Mouse (Mus musculus) G1E (cell line): ENCODE measurements around the gene Igf2bp2. TPM values are rescaled to one million over a fixed set of nuclear protein-coding genes. Genes with fewer than 3 reads are reported as not detected.

ENCODE experiments used
- ATAC-seq: 2 replicates; pipeline ENCODE4 v1.8.0; 2016; ENCODE audit warnings: mild to moderate bottlenecking; ENCODE audit not compliant: insufficient number of reproducible peaks, poor library complexity, low FRiP score, severe bottlenecking; ENCODE audit errors: extremely low read depth
- DNase-seq: peaks from one replicate; pipeline ENCODE4 v3.0.0; 2012; ENCODE audit warnings: low spot score
- H3K27me3 ChIP-seq: 2 replicates; pipeline ENCODE4 v1.6.1; 2012; ENCODE audit warnings: mild to moderate bottlenecking, low read length, inconsistent platforms; ENCODE audit not compliant: insufficient read depth
- H3K36me3 ChIP-seq: replicated peaks from 2 replicates; pipeline ENCODE3; 2012; ENCODE audit warnings: mild to moderate bottlenecking, inconsistent platforms
- H3K4me1 ChIP-seq: 2 replicates; pipeline ENCODE4 v1.6.1; 2012; ENCODE audit warnings: low read depth, low read length, inconsistent platforms, mixed read lengths; ENCODE audit not compliant: insufficient read depth
- H3K4me3 ChIP-seq: 2 replicates; pipeline ENCODE4 v1.5.1; 2012; ENCODE audit warnings: low read depth, mild to moderate bottlenecking, inconsistent platforms, low read length, moderate library complexity, mixed read lengths
- H3K9me3 ChIP-seq: replicated peaks from 2 replicates; pipeline ENCODE4 v1.6.1; 2012; ENCODE audit warnings: inconsistent platforms
- CTCF ChIP-seq: IDR thresholded peaks from 2 replicates; pipeline ENCODE4 v1.5.1; 2012; ENCODE audit warnings: low read depth, low read length, inconsistent platforms, mixed read lengths
- GATA1 ChIP-seq: IDR thresholded peaks from 2 replicates; pipeline ENCODE4 v1.6.1; 2012; ENCODE audit warnings: borderline replicate concordance, low read length, inconsistent platforms, mixed read lengths
- GATA2 ChIP-seq: IDR thresholded peaks from 2 replicates; pipeline ENCODE4 v1.6.1; 2012; ENCODE audit warnings: low read depth, low read length, inconsistent platforms, borderline replicate concordance
- POLR2AphosphoS5 ChIP-seq: IDR thresholded peaks from 2 replicates; pipeline ENCODE4 v1.6.1; 2012; ENCODE audit warnings: low read depth, low read length, inconsistent platforms; ENCODE audit not compliant: insufficient replicate concordance
- TAL1 ChIP-seq: conservative IDR thresholded peaks from 2 replicates; pipeline ENCODE4 v1.6.1; 2012; ENCODE audit warnings: low read depth, low read length, inconsistent platforms, mixed read lengths
- polyA plus RNA-seq: library from polyadenylated mRNA; stranded (reverse); fragments of >175 nt; gene quantifications from 2 replicates; pipeline ENCODE4 v1.2.3, GENCODE M21; 2012
- total RNA-seq, 2 experiments: library from RNA; stranded (forward) in 1 of 2; stranded (reverse) in 1 of 2; fragments of 200-1000 nt in 1 of 2; fragments of >200 nt in 1 of 2; fragmentation: Nextera tagmentation in 1 of 2; gene quantifications; 2 replicates each; pipeline ENCODE4 v1.2.3; 2014 to 2017

The Igf2bp2 gene
- total and polyA plus RNA-seq, 3 experiments = 0.24 to 1.1 (median 0.87) TPM

DNA sequence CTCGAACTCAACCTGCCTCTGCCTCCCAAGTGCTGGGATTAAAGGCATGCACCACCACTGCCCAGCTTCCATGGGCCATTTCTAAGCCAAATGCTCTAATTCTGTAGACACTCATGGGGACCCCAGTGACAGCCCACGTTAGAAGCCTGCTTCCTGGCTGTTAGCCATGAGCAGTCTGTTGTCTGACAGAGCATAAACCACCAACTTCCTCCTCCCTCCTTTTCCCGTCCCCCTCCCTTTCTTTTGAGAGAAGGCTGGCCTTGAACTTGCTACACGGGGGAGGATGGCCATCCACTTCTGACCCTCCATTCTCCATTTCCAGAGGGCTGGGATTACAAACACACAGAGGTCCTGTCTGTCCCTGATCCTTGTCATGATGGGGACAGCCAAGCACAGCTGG, 100.8 kb downstream of the Igf2bp2 start:
- Histone ChIP-seq H3K4me3 (no peak overlapping the region), H3K36me3 (no peaks in the 10 kb centered on the region), H3K4me1 (peaks cover 14% of the 10 kb centered on the region), H3K27me3 (peaks cover 30% of the 10 kb centered on the region), H3K9me3 (no peaks in the 10 kb centered on the region)
- no peak for ATAC-seq
- TF ChIP-seq TAL1 = no peak
- no peak for TF ChIP-seq POLR2AphosphoS5
- TF ChIP-seq GATA2 = no peak
- no peak for TF ChIP-seq CTCF
- no peak for TF ChIP-seq GATA1
- DNase-seq = no peak

DNA sequence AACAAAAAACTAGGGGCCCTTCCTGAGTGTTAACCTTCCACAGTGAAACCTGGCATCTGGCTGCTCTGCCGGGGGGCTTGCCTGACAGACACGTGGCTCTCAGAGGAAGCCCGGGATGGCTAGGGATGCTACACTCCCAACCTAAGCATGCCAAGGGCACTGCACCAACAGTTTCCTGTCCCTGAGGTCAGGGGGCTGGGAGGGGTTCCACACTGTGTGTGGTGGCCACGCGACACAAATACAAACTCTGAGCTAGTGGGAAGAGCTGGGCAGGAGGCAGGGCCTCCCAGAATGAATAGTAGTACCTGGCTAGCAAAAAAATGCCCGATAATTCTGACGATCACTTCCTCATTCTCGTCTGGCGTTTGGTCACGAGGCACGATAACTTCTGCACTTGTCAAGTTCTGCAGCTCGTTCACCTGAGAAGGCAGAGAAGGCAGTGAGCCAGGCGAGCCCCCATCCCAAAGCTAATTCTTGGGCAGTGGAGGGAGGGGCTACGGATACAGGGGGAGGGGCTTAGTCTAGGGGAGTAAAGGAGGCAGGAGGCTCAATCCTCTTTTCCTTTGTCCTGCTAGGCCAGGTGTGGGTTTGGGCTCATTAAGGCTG, 101.4 kb downstream of the Igf2bp2 start:
- ATAC-seq = no peak
- no peaks in the 10 kb centered on the region for H3K36me3 ChIP-seq

DNA sequence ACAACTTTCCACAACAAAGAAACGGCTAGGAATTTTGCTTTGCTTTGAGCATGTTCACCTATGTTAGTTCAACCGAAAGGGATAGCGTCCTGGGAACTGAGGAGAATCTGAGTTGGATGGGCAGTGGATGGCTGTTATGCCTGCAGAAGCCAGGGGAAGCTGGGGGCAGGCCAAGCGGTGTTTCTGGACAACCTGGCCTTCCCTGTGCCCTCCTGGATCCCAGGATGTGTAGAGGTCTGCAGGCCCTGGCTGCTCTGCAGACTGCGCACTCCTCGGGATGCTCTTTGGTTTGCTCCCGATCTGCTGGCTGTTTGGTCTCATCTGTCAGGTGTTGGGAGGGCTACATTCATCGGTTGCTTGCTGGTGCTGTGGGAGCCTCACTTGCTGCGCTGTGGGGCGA, 102.7 kb downstream of the Igf2bp2 start:
- DNase-seq (no peak), ATAC-seq (no peak)
- TF ChIP-seq CTCF (no peak), GATA1 (no peak), POLR2AphosphoS5 (no peak), TAL1 (no peak), GATA2 (no peak)
- peaks cover 14% of the 10 kb centered on the region for H3K4me1 ChIP-seq
- H3K4me3 ChIP-seq = no peak overlapping the region
- H3K27me3 ChIP-seq = peaks cover 30% of the 10 kb centered on the region
- no peaks in the 10 kb centered on the region for H3K36me3 ChIP-seq
- H3K9me3 ChIP-seq = no peaks in the 10 kb centered on the region

More for the DNA sequence above, 101.4 kb downstream of the Igf2bp2 start:
- H3K9me3 ChIP-seq = no peaks in the 10 kb centered on the region
- TF ChIP-seq POLR2AphosphoS5 = no peak
- TF ChIP-seq TAL1 = no peak
- TF ChIP-seq GATA1 = no peak
- TF ChIP-seq GATA2 = no peak
- H3K27me3 ChIP-seq = peaks cover 30% of the 10 kb centered on the region
- H3K4me3 ChIP-seq = no peak overlapping the region; the same call in 1 of the 2 replicates
- H3K4me1 ChIP-seq = peaks cover 14% of the 10 kb centered on the region
- DNase-seq = peak; percentile 6

DNA sequence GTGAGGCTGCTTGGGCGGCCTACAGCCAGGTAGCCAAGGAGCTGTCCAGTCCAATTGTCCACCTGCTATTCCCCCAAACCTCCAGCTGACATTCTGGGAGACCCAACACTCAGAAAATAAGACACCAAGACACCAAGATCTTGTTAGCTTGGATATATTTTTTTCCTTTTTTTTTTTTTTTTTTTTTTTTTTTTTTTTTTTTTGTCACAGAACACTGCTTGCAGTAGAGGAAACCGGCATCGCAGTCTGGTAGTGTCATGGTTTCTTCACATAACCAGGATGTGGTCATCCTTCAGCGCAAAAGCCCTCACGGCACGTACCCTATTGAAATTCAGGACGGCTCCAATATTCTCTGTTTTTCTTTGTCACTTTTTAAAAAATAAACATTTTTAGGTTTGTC, 104.2 kb downstream of the Igf2bp2 start:
- H3K27me3 ChIP-seq = peaks cover 24% of the 10 kb centered on the region
- peaks cover 14% of the 10 kb centered on the region for H3K4me1 ChIP-seq
- H3K36me3 ChIP-seq = no peaks in the 10 kb centered on the region
- no peak overlapping the region for H3K4me3 ChIP-seq
- DNase-seq (no peak), ATAC-seq (no peak)
- H3K9me3 ChIP-seq = no peaks in the 10 kb centered on the region
- TF ChIP-seq POLR2AphosphoS5 (no peak), GATA1 (no peak), CTCF (no peak)

DNA sequence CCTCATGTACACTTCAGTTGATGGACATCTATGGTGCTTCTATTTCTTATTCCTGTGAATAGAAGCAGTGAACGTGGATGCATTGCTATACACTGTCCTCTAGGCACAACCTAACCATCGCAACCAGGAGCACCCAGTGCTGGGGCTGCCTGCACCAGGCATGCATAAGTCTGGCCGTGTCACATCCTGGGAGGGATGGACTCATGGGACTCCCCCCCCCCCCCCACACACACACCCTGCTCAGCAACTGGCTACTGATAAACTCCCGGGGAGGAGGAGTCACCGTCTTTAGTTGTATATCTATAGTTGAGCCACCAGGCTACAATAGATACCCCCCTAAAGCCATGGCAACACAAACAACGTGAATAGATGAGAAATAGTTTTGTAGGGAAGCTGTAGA, 105.6 kb downstream of the Igf2bp2 start:
- Histone ChIP-seq H3K4me3 (no peak overlapping the region), H3K9me3 (no peaks in the 10 kb centered on the region), H3K4me1 (peaks cover 14% of the 10 kb centered on the region), H3K27me3 (peaks cover 14% of the 10 kb centered on the region), H3K36me3 (no peaks in the 10 kb centered on the region)
- DNase-seq (no peak), ATAC-seq (no peak)
- TF ChIP-seq CTCF (no peak), GATA2 (no peak), POLR2AphosphoS5 (no peak), GATA1 (no peak), TAL1 (no peak)

DNA sequence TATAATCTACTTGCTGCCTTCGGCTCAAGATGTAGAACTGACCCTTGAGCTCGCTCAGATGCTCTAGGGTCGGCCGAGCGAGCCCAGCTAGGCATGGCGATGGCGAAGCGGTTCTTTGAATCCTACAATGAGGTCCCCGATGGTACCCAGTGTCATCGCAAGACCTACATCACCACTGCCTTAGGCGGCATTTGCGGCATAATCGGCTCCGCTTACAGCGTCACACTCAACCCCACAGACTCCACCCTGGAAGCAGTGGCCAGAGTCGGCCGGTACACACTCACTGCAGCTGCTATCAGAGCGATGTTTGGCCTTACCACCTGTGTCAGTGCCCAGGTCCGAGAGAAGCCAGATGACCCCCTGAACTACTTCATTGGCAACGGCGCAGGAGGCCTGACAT, 109.7 kb downstream of the Igf2bp2 start:
- Histone ChIP-seq H3K4me3 (no peak overlapping the region), H3K36me3 (peaks cover 8% of the 10 kb centered on the region), H3K27me3 (no peaks in the 10 kb centered on the region; the same call in 1 of the 2 replicates), H3K4me1 (no peaks in the 10 kb centered on the region), H3K9me3 (no peaks in the 10 kb centered on the region)
- DNase-seq = no peak
- ATAC-seq = no peak
- TF ChIP-seq TAL1 (no peak), GATA2 (no peak), GATA1 (no peak), CTCF (no peak), POLR2AphosphoS5 (no peak)
